In the genomic region with DNA sequence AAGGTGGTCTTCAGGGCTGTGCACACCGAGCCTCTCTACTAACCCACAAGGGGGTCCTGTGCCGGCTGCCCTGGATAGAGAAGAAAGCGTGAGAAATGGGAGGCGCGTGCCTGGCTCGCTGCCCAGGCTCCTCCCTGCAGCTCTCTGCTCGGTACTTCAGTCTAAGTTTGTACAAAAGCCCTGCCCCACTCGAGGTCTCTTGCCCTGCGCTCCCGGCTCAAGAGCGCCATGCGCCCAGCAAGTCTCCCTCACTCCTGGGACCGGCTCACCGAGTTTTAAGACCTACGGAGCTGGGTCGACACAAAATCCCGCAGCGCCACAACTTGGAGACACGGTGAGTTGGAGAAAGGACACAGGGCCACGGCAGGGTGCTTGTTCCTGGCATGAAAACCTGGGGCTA, we compare ENCODE assay signal across 7 mouse cellular contexts. TPM values are rescaled to one million over a fixed set of nuclear protein-coding genes. Genes with fewer than 3 reads are reported as not detected.
DNase-seq lines count a peak whose midpoint lies in the region; ATAC-seq and TF ChIP-seq lines count a peak whose summit lies in the region.

No protein-coding gene starts in this region.

- under 1% methylated on average over 20 of the region's 20 CpGs for WGBS in intestine, embryonic 16.5 days
- 2% methylated on average over 20 of the region's 20 CpGs for WGBS in liver, embryonic 16.5 days (ENCODE audit: insufficient replicate concordance)
- under 1% methylated on average over 20 of the region's 20 CpGs for WGBS in neural tube, embryonic 13.5 days

- peaks cover 28% of the 10 kb centered on the region for H3K27me3 ChIP-seq in G1E (ENCODE audit: insufficient read depth, low read length)
- H3K27me3 ChIP-seq in intestine, embryonic 16.5 days (replicated peaks; ENCODE audit: control insufficient read depth, insufficient read depth, low read length) = peaks cover 3% of the 10 kb centered on the region
- peaks cover 35% of the 10 kb centered on the region for H3K27me3 ChIP-seq in liver, embryonic 16.5 days (ENCODE audit: control insufficient read depth, insufficient read depth, low read depth, low read length)
- H3K27me3 ChIP-seq in neural tube, embryonic 13.5 days = peaks cover 75% of the 10 kb centered on the region

- H3K36me3 ChIP-seq in G1E (replicated peaks) = peaks cover 27% of the 10 kb centered on the region
- H3K36me3 ChIP-seq in intestine, embryonic 16.5 days (ENCODE audit: control insufficient read depth, insufficient read depth, low read length) = no peaks in the 10 kb centered on the region
- no peaks in the 10 kb centered on the region for H3K36me3 ChIP-seq in liver, embryonic 16.5 days (ENCODE audit: control insufficient read depth, insufficient read depth)
- H3K36me3 ChIP-seq in neural tube, embryonic 13.5 days = no peaks in the 10 kb centered on the region

- TF ChIP-seq CTCF in G1E (IDR thresholded peaks at IDR 0.05; ENCODE audit: low read depth, low read length) = no peak

- peak overlapping the region; percentile 63 for H3K9ac ChIP-seq in intestine, embryonic 16.5 days (ENCODE audit: low read depth, low read length)
- 0 out of 2 replicates have a peak overlapping the region, but pooled peaks have one; percentile 26 for H3K9ac ChIP-seq in liver, embryonic 16.5 days (ENCODE audit: low read depth, low read length)
- no peak overlapping the region; the same call in 1 of the 2 replicates for H3K9ac ChIP-seq in neural tube, embryonic 13.5 days

- intact Hi-C loops in left cerebral cortex, postnatal 25 days (cut with DNase I) = no loop called here

- DNase-seq in G1E (ENCODE audit: low spot score) = peak; percentile 54
- DNase-seq in adrenal gland, postnatal 14 days = peak; percentile 79
- DNase-seq in gastrocnemius, postnatal 10 days = peak; percentile 62
- DNase-seq in left cerebral cortex, postnatal 25 days (ENCODE audit: low spot score in 2 of 2) = no peak

- no peak for ATAC-seq in G1E (ENCODE audit: extremely low read depth, insufficient number of reproducible peaks, low FRiP score, poor library complexity, severe bottlenecking)
- peak; percentile 74 for ATAC-seq in intestine, embryonic 16.5 days
- ATAC-seq in liver, embryonic 16.5 days (ENCODE audit: low read depth) = 0 out of 2 replicates have a peak, but pooled peaks have one; percentile 13
- peak; percentile 61 for ATAC-seq in neural tube, embryonic 13.5 days (ENCODE audit: low read depth)

- H3K27ac ChIP-seq in intestine, embryonic 16.5 days (ENCODE audit: low read length) = no peak overlapping the region
- H3K27ac ChIP-seq in liver, embryonic 16.5 days (ENCODE audit: low read length) = no peak overlapping the region
- no peak overlapping the region for H3K27ac ChIP-seq in neural tube, embryonic 13.5 days (replicated peaks)

- H3K4me1 ChIP-seq in G1E (ENCODE audit: insufficient read depth, low read depth, low read length) = peaks cover 35% of the 10 kb centered on the region
- peaks cover 11% of the 10 kb centered on the region for H3K4me1 ChIP-seq in intestine, embryonic 16.5 days (ENCODE audit: control insufficient read depth, insufficient read depth, low read length)
- H3K4me1 ChIP-seq in liver, embryonic 16.5 days (ENCODE audit: control insufficient read depth, low read depth, low read length) = no peaks in the 10 kb centered on the region; the same call in 1 of the 2 replicates
- peaks cover 17% of the 10 kb centered on the region for H3K4me1 ChIP-seq in neural tube, embryonic 13.5 days (replicated peaks)

- H3K4me3 ChIP-seq in G1E (ENCODE audit: low read depth, low read length) = peak overlapping the region; percentile 76
- H3K4me3 ChIP-seq in intestine, embryonic 16.5 days (ENCODE audit: low read length) = peak overlapping the region; percentile 56
- H3K4me3 ChIP-seq in liver, embryonic 16.5 days (ENCODE audit: low read depth, low read length) = peak overlapping the region; percentile 48
- peak overlapping the region; percentile 39 for H3K4me3 ChIP-seq in neural tube, embryonic 13.5 days

- 0 out of 2 replicates have a peak, but pooled peaks cover 2% of the 10 kb centered on the region for H3K9me3 ChIP-seq in G1E (replicated peaks)
- peaks cover 2% of the 10 kb centered on the region; the same call in 1 of the 2 replicates for H3K9me3 ChIP-seq in intestine, embryonic 16.5 days (ENCODE audit: control insufficient read depth, low read length)
- H3K9me3 ChIP-seq in liver, embryonic 16.5 days (replicated peaks; ENCODE audit: control insufficient read depth, low read length) = no peaks in the 10 kb centered on the region
- H3K9me3 ChIP-seq in neural tube, embryonic 13.5 days = no peaks in the 10 kb centered on the region

- H3K4me2 ChIP-seq in intestine, embryonic 16.5 days (ENCODE audit: low read depth, low read length) = peak overlapping the region; percentile 87
- H3K4me2 ChIP-seq in liver, embryonic 16.5 days (ENCODE audit: low read depth, low read length) = peak overlapping the region; percentile 64
- peak overlapping the region; percentile 67 for H3K4me2 ChIP-seq in neural tube, embryonic 13.5 days

RNA-seq across cellular contexts. Expression of a gene that starts 39.1 kb away (rescaled TPM):
- total RNA-seq in G1E (2014; fragmentation: Nextera tagmentation) = not detected in 2 replicates
- 0.06 and 0.11 TPM in 2 replicates for total RNA-seq in G1E (2017)
- 0.01 TPM in 2 replicates for polyA plus RNA-seq in G1E (2012)
- 1.3 and 2.3 TPM in 2 replicates for total RNA-seq in adrenal gland, postnatal 14 days (2021)
- total RNA-seq in gastrocnemius, postnatal 10 days (2021) = 10 to 100 TPM; 18.8 to 19.2 TPM
- 1.6 and 1.8 TPM in 2 replicates for polyA plus RNA-seq in intestine, embryonic 16.5 days (2015; fragmentation: Nextera tagmentation; extraction: Ambion mirVana)
- 0.37 and 0.74 TPM in 2 replicates for polyA plus RNA-seq in liver, embryonic 16.5 days (2015; fragmentation: Nextera tagmentation; extraction: Ambion mirVana)
- polyA plus RNA-seq in neural tube, embryonic 13.5 days (2015; fragmentation: Nextera tagmentation; extraction: Ambion mirVana) = 0.56 and 0.70 TPM in 2 replicates
- total RNA-seq in left cerebral cortex, postnatal 25 days (2021) = 1 to 10 TPM; 1.1 to 1.4 TPM

RNA-seq across cellular contexts. Expression of a gene that starts 39.2 kb away (rescaled TPM):
- total RNA-seq in G1E (2014; fragmentation: Nextera tagmentation) = 5.3 and 7.1 TPM in 2 replicates
- 6.4 and 7.0 TPM in 2 replicates for total RNA-seq in G1E (2017)
- polyA plus RNA-seq in G1E (2012) = 6.4 and 8.3 TPM in 2 replicates
- total RNA-seq in adrenal gland, postnatal 14 days (2021) = 115 and 132 TPM in 2 replicates
- 10 to 100 TPM; 57.1 to 61.3 TPM for total RNA-seq in gastrocnemius, postnatal 10 days (2021)
- 31.6 and 41.6 TPM in 2 replicates for polyA plus RNA-seq in intestine, embryonic 16.5 days (2015; fragmentation: Nextera tagmentation; extraction: Ambion mirVana)
- 24.2 and 33.7 TPM in 2 replicates for polyA plus RNA-seq in liver, embryonic 16.5 days (2015; fragmentation: Nextera tagmentation; extraction: Ambion mirVana)
- 3.5 and 4.5 TPM in 2 replicates for polyA plus RNA-seq in neural tube, embryonic 13.5 days (2015; fragmentation: Nextera tagmentation; extraction: Ambion mirVana)
- total RNA-seq in left cerebral cortex, postnatal 25 days (2021) = 10 to 100 TPM; 10.8 to 12.0 TPM

Comparison
In these comparisons a context has a peak if more than half of its experiments do, and no peak if none do; other contexts are left out.
1. DNase-seq: peak in G1E (single experiment), adrenal gland, postnatal 14 days (single experiment) and gastrocnemius, postnatal 10 days (single experiment); none in left cerebral cortex, postnatal 25 days (0 of 2).
2. Peak in every context shown above with its lines, with median percentiles within 50 percentile points of each other: H3K4me3 ChIP-seq and H3K4me2 ChIP-seq.